Mouse (Mus musculus) ovary, adult 18-20 months (tissue): ENCODE data around the gene Specc1.

Experiments
- DNase-seq: peaks from one replicate; pipeline ENCODE4 v3.0.0; 2022; ENCODE audit warnings: low spot score, mixed read lengths

Specc1 gene

GRCm38 (mm10) chr11:62177395-62178113, 221.0 kb downstream of the Specc1 start:
- no peak for DNase-seq

GRCm38 (mm10) chr11:62180791-62181190, 224.2 kb downstream of the Specc1 start:
- no peak for DNase-seq

GRCm38 (mm10) chr11:62184900-62185299, 228.3 kb downstream of the Specc1 start:
- DNase-seq = no peak

GRCm38 (mm10) chr11:62187074-62187473, 230.5 kb downstream of the Specc1 start:
- no peak for DNase-seq

- DNase-seq = no peak
Observed at GRCm38 (mm10) chr11:62192050-62192449, 235.5 kb downstream of the Specc1 start.

GRCm38 (mm10) chr11:62193116-62193515, 236.6 kb downstream of the Specc1 start:
- no peak for DNase-seq

- no peak for DNase-seq
Observed at GRCm38 (mm10) chr11:62194217-62194616, 237.7 kb downstream of the Specc1 start.

GRCm38 (mm10) chr11:62200901-62201512, 244.4 kb downstream of the Specc1 start:
- no peak for DNase-seq

GRCm38 (mm10) chr11:62202645-62203044, 246.1 kb downstream of the Specc1 start:
- no peak for DNase-seq

GRCm38 (mm10) chr11:62209111-62209510, 252.5 kb downstream of the Specc1 start:
- no peak for DNase-seq

GRCm38 (mm10) chr11:62209891-62210290, 253.3 kb downstream of the Specc1 start:
- DNase-seq = no peak

- DNase-seq = no peak
Observed at GRCm38 (mm10) chr11:62213384-62213989, 256.9 kb downstream of the Specc1 start.

- no peak for DNase-seq
Observed at GRCm38 (mm10) chr11:62215107-62215506, 258.5 kb downstream of the Specc1 start.

GRCm38 (mm10) chr11:62217751-62218150, 261.2 kb downstream of the Specc1 start:
- no peak for DNase-seq

- DNase-seq = no peak
Observed at GRCm38 (mm10) chr11:62220756-62221510, 264.4 kb downstream of the Specc1 start.

- no peak for DNase-seq
Observed at GRCm38 (mm10) chr11:62223416-62223815, 266.9 kb downstream of the Specc1 start.

GRCm38 (mm10) chr11:62223962-62224361, 267.4 kb downstream of the Specc1 start:
- DNase-seq = no peak

GRCm38 (mm10) chr11:62224797-62225196, 268.2 kb downstream of the Specc1 start:
- peak; percentile 31 for DNase-seq

GRCm38 (mm10) chr11:62240631-62241261, 284.2 kb downstream of the Specc1 start:
- DNase-seq = no peak

GRCm38 (mm10) chr11:62243871-62244270, 287.3 kb downstream of the Specc1 start:
- DNase-seq = no peak

- DNase-seq = no peak
Observed at GRCm38 (mm10) chr11:62244471-62244870, 287.9 kb downstream of the Specc1 start.
